Mouse (Mus musculus): Measurements from ENCODE around the gene Psmb11. TPM values are rescaled to one million over a fixed set of nuclear protein-coding genes. Genes with fewer than 3 reads are reported as not detected.

The Psmb11 gene
- polyA plus RNA-seq, 1 experiment from 2014 or later: not detected

- DNase-seq (ENCODE audit: low spot score) (no peak), ATAC-seq (ENCODE audit: low FRiP score) (peak; percentile 0; the same call in 1 of the 2 replicates)
- Histone ChIP-seq H3K4me1 (replicated peaks; ENCODE audit: control insufficient read depth, insufficient read depth, low read length) (peaks cover 4% of the 10 kb centered on the region), H3K9me3 (ENCODE audit: control insufficient read depth, low read length) (no peaks in the 10 kb centered on the region), H3K9ac (ENCODE audit: low read depth, low read length) (peak within 1 kb of the TSS; percentile 98), H3K4me2 (replicated peaks; ENCODE audit: low read depth, low read length) (peak within 1 kb of the TSS; percentile 86), H3K36me3 (ENCODE audit: control insufficient read depth, insufficient read depth, low read length) (peaks cover 20% of the 10 kb centered on the region), H3K4me3 (ENCODE audit: low read depth, low read length) (peak within 1 kb of the TSS; percentile 74), H3K27me3 (ENCODE audit: control insufficient read depth, insufficient read depth, low read length) (no peaks in the 10 kb centered on the region), H3K27ac (ENCODE audit: low read depth, low read length) (peak within 1 kb of the TSS; percentile 79)
- WGBS: under 1% methylated on average over 28 of the region's 28 CpGs
Measured at GRCm38 (mm10) chr14:54640946-54641304, 19.7 kb downstream of the Psmb11 start, which contains the start of gene Gm17606. Gene Gm17606 (plus strand): TSS chr14:54640952.

GRCm38 (mm10) chr14:54641305-54641969 lies 20.2 kb downstream of the Psmb11 start, which contains the start of gene Cdh24:
Gene Cdh24 (minus strand): TSS chr14:54641364.
- Histone ChIP-seq H3K9ac (ENCODE audit: low read depth, low read length) (peak within 1 kb of the TSS; percentile 98), H3K4me2 (replicated peaks; ENCODE audit: low read depth, low read length) (peak within 1 kb of the TSS; percentile 86), H3K9me3 (ENCODE audit: control insufficient read depth, low read length) (no peaks in the 10 kb centered on the region), H3K27ac (ENCODE audit: low read depth, low read length) (peak within 1 kb of the TSS; percentile 79), H3K4me3 (ENCODE audit: low read depth, low read length) (peak within 1 kb of the TSS; percentile 74), H3K36me3 (ENCODE audit: control insufficient read depth, insufficient read depth, low read length) (peaks cover 25% of the 10 kb centered on the region), H3K4me1 (replicated peaks; ENCODE audit: control insufficient read depth, insufficient read depth, low read length) (peaks cover 4% of the 10 kb centered on the region), H3K27me3 (ENCODE audit: control insufficient read depth, insufficient read depth, low read length) (no peaks in the 10 kb centered on the region)
- peak; percentile 97 for DNase-seq (ENCODE audit: low spot score)
- ATAC-seq (ENCODE audit: low FRiP score): peak; percentile 94
- under 1% methylated on average over 45 of the region's 52 CpGs for WGBS

GRCm38 (mm10) chr14:54642224-54642944 lies 21.2 kb downstream of the Psmb11 start:
- Histone ChIP-seq H3K27me3 (ENCODE audit: control insufficient read depth, insufficient read depth, low read length) (no peaks in the 10 kb centered on the region), H3K9me3 (ENCODE audit: control insufficient read depth, low read length) (no peaks in the 10 kb centered on the region), H3K4me1 (replicated peaks; ENCODE audit: control insufficient read depth, insufficient read depth, low read length) (peaks cover 4% of the 10 kb centered on the region), H3K27ac (ENCODE audit: low read depth, low read length) (no peak overlapping the region; the same call in 1 of the 2 replicates), H3K9ac (ENCODE audit: low read depth, low read length) (no peak overlapping the region), H3K4me2 (replicated peaks; ENCODE audit: low read depth, low read length) (no peak overlapping the region), H3K4me3 (ENCODE audit: low read depth, low read length) (no peak overlapping the region), H3K36me3 (ENCODE audit: control insufficient read depth, insufficient read depth, low read length) (peaks cover 28% of the 10 kb centered on the region)
- WGBS: 81% methylated on average over 25 of the region's 25 CpGs
- DNase-seq (ENCODE audit: low spot score) (peak; percentile 33), ATAC-seq (ENCODE audit: low FRiP score) (no peak)

- H3K36me3 ChIP-seq (ENCODE audit: control insufficient read depth, insufficient read depth, low read length): peaks cover 28% of the 10 kb centered on the region
- no peak overlapping the region for H3K4me3 ChIP-seq (ENCODE audit: low read depth, low read length)
- no peak overlapping the region for H3K9ac ChIP-seq (ENCODE audit: low read depth, low read length)
- H3K27ac ChIP-seq (ENCODE audit: low read depth, low read length): no peak overlapping the region; the same call in 1 of the 2 replicates
- no peak for DNase-seq (ENCODE audit: low spot score)
- 88% methylated on average over 2 of the region's 2 CpGs for WGBS
- H3K27me3 ChIP-seq (ENCODE audit: control insufficient read depth, insufficient read depth, low read length): no peaks in the 10 kb centered on the region
- H3K4me2 ChIP-seq (replicated peaks; ENCODE audit: low read depth, low read length): no peak overlapping the region
- no peaks in the 10 kb centered on the region for H3K9me3 ChIP-seq (ENCODE audit: control insufficient read depth, low read length)
- peaks cover 4% of the 10 kb centered on the region for H3K4me1 ChIP-seq (replicated peaks; ENCODE audit: control insufficient read depth, insufficient read depth, low read length)
- no peak for ATAC-seq (ENCODE audit: low FRiP score)
Measured at GRCm38 (mm10) chr14:54643011-54643410, 21.8 kb downstream of the Psmb11 start.

- Histone ChIP-seq H3K9ac (ENCODE audit: low read depth, low read length) (no peak overlapping the region), H3K4me2 (replicated peaks; ENCODE audit: low read depth, low read length) (no peak overlapping the region), H3K4me3 (ENCODE audit: low read depth, low read length) (no peak overlapping the region), H3K4me1 (replicated peaks; ENCODE audit: control insufficient read depth, insufficient read depth, low read length) (peaks cover 3% of the 10 kb centered on the region), H3K9me3 (ENCODE audit: control insufficient read depth, low read length) (no peaks in the 10 kb centered on the region), H3K27me3 (ENCODE audit: control insufficient read depth, insufficient read depth, low read length) (no peaks in the 10 kb centered on the region), H3K36me3 (ENCODE audit: control insufficient read depth, insufficient read depth, low read length) (peaks cover 29% of the 10 kb centered on the region), H3K27ac (ENCODE audit: low read depth, low read length) (no peak overlapping the region)
- DNase-seq (ENCODE audit: low spot score) (no peak), ATAC-seq (ENCODE audit: low FRiP score) (no peak)
- 96% methylated on average over 9 of the region's 9 CpGs for WGBS
Measured at GRCm38 (mm10) chr14:54644294-54644693, 23.1 kb downstream of the Psmb11 start.

- ATAC-seq (ENCODE audit: low FRiP score): no peak
- WGBS: 97% methylated on average over 17 of the region's 17 CpGs
- H3K27me3 ChIP-seq (ENCODE audit: control insufficient read depth, insufficient read depth, low read length): no peaks in the 10 kb centered on the region
- no peak for DNase-seq (ENCODE audit: low spot score)
- no peak overlapping the region for H3K9ac ChIP-seq (ENCODE audit: low read depth, low read length)
- H3K4me3 ChIP-seq (ENCODE audit: low read depth, low read length): no peak overlapping the region
- H3K36me3 ChIP-seq (ENCODE audit: control insufficient read depth, insufficient read depth, low read length): peaks cover 42% of the 10 kb centered on the region
- H3K4me2 ChIP-seq (replicated peaks; ENCODE audit: low read depth, low read length): no peak overlapping the region
- H3K27ac ChIP-seq (ENCODE audit: low read depth, low read length): no peak overlapping the region
- H3K4me1 ChIP-seq (replicated peaks; ENCODE audit: control insufficient read depth, insufficient read depth, low read length): no peaks in the 10 kb centered on the region; the same call in none of the 2 replicates
- H3K9me3 ChIP-seq (ENCODE audit: control insufficient read depth, low read length): no peaks in the 10 kb centered on the region
Measured at GRCm38 (mm10) chr14:54646455-54646854, 25.2 kb downstream of the Psmb11 start.

- no peak overlapping the region for H3K4me3 ChIP-seq (ENCODE audit: low read depth, low read length)
- DNase-seq (ENCODE audit: low spot score) (peak; percentile 19), ATAC-seq (ENCODE audit: low FRiP score) (no peak)
- H3K36me3 ChIP-seq (ENCODE audit: control insufficient read depth, insufficient read depth, low read length): peaks cover 42% of the 10 kb centered on the region
- peaks cover 2% of the 10 kb centered on the region; the same call in 1 of the 2 replicates for H3K4me1 ChIP-seq (replicated peaks; ENCODE audit: control insufficient read depth, insufficient read depth, low read length)
- H3K9ac ChIP-seq (ENCODE audit: low read depth, low read length): no peak overlapping the region
- no peaks in the 10 kb centered on the region for H3K27me3 ChIP-seq (ENCODE audit: control insufficient read depth, insufficient read depth, low read length)
- H3K9me3 ChIP-seq (ENCODE audit: control insufficient read depth, low read length): no peaks in the 10 kb centered on the region
- 96% methylated on average over 8 of the region's 8 CpGs for WGBS
- no peak overlapping the region for H3K4me2 ChIP-seq (replicated peaks; ENCODE audit: low read depth, low read length)
- no peak overlapping the region for H3K27ac ChIP-seq (ENCODE audit: low read depth, low read length)
Measured at GRCm38 (mm10) chr14:54646898-54647636, 25.8 kb downstream of the Psmb11 start.

- WGBS: 81% methylated on average over 4 of the region's 4 CpGs
- no peak for DNase-seq (ENCODE audit: low spot score)
- no peak overlapping the region for H3K4me2 ChIP-seq (replicated peaks; ENCODE audit: low read depth, low read length)
- peaks cover 42% of the 10 kb centered on the region for H3K36me3 ChIP-seq (ENCODE audit: control insufficient read depth, insufficient read depth, low read length)
- no peak overlapping the region for H3K9ac ChIP-seq (ENCODE audit: low read depth, low read length)
- H3K4me1 ChIP-seq (replicated peaks; ENCODE audit: control insufficient read depth, insufficient read depth, low read length): peaks cover 2% of the 10 kb centered on the region; the same call in 1 of the 2 replicates
- no peak overlapping the region for H3K27ac ChIP-seq (ENCODE audit: low read depth, low read length)
- H3K27me3 ChIP-seq (ENCODE audit: control insufficient read depth, insufficient read depth, low read length): no peaks in the 10 kb centered on the region
- no peak for ATAC-seq (ENCODE audit: low FRiP score)
- H3K4me3 ChIP-seq (ENCODE audit: low read depth, low read length): no peak overlapping the region
- no peaks in the 10 kb centered on the region for H3K9me3 ChIP-seq (ENCODE audit: control insufficient read depth, low read length)
Measured at GRCm38 (mm10) chr14:54647900-54648299, 26.7 kb downstream of the Psmb11 start.

Measured in hindbrain, embryonic 11.5 days (tissue).